Mouse (Mus musculus): ENCODE results near the gene Crk. TPM values are rescaled to one million over a fixed set of nuclear protein-coding genes. Genes with fewer than 3 reads are reported as not detected.
A peak's percentile ranks its signal among the peaks of the same experiment; 100 is the strongest.

Gene Crk
- total RNA-seq, 2 experiments from 2014 or later = 93.2 to 96.5 TPM

- DNase-seq = peak; percentile 85
Measured at GRCm38 (mm10) chr11:75655621-75656545, 23.2 kb upstream of the Crk start.

DNA sequence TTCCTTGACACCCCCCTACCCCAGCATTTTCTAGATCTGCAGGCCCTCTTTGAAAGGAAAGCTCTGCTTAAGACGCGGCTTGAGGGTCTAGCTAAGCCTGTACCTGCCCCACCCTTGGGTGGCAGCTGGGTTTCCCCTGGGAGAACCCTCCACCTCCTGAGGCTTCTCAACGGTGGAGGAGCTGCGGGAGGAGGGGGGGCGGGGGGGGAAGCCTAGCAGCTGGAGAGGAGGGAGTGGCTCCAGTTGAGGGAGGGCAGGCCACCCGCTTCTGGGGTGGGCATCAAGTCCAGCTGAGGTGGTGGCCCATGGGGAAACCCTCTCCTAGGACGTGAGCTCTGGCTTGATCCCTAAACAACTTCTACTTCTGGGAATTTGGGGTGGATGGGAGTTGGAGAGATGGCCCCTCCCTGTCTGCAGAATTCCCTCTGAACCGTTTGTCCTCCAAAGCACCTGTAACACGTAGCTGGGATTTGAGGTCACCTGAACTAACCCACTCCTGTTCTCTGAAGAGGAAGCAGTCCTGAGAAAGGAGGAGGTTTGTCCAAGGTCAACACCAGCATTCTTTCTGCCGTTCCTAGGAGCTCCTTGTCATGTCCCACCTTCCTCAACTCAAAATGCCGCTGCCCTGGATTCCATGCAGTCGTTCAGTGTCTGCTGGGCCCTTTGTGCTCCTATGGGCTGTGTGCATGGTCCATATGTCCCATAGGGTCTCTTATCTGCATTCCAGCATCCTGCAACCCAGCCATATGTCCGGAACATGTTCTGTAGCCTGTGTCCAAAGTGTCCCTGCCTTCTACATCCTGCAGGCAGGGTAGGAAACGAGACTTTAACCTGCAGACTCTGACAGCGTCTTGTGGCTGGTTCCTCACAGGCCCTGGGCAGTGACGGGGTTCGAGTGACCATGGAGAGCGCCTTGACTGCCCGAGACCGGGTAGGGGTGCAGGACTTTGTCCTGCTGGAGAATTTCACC is 22.2 kb upstream of the Crk start:
- DNase-seq = no peak

- no peak for DNase-seq
Measured at GRCm38 (mm10) chr11:75657841-75658240, 21.2 kb upstream of the Crk start.

DNA sequence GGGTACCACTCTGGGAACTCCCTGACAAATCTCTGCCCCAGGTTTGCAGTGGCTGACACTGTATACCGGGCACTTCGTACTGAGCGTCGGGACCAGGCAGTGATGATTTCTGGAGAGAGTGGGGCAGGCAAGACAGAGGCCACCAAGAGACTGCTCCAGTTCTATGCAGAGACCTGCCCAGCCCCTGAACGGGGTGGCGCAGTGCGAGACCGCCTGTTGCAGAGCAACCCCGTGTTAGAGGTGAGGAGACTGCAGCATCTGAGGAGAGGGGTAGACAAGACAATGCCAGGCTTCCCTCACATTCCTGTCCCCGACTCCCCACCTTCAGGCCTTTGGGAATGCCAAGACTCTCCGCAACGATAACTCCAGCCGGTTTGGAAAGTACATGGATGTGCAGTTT is 20.7 kb upstream of the Crk start:
- DNase-seq = no peak

DNA sequence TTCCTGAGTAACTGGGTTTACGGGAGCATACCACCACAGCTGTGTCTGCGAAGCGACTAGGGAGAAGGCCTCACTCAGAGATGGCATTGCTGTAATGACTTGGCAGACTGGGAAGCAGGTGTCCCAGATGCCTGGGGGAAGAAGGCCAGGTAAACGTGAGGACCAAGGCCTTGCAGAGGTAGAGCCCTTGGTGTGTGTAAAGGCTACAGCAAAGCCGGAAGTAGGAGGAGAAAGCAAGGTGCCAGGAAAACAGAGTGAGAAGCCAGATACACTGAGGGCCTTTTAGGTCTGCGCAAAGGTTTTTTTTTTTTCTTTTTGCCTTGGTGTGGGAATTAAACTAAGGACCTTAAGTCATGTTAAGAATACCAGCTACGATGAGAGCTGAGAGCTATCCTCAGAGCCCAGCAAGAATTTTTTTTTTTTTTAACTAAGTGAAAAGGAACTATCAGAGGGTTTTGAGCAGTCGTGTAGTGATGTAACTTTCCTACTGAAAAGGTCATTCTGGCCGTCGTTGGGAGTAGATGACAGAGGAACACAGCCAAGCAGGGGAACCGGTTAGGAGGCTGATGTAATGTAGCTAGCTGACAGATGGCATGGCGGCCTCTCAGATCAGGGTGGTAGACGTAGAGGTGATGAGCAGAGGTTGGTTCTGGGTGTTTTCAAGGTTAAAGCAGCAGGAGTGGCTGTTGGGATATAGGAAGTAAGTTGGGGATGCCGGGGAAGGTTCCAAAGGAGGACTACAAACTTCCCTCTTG is 19.9 kb upstream of the Crk start:
- peak; percentile 62 for DNase-seq

DNA sequence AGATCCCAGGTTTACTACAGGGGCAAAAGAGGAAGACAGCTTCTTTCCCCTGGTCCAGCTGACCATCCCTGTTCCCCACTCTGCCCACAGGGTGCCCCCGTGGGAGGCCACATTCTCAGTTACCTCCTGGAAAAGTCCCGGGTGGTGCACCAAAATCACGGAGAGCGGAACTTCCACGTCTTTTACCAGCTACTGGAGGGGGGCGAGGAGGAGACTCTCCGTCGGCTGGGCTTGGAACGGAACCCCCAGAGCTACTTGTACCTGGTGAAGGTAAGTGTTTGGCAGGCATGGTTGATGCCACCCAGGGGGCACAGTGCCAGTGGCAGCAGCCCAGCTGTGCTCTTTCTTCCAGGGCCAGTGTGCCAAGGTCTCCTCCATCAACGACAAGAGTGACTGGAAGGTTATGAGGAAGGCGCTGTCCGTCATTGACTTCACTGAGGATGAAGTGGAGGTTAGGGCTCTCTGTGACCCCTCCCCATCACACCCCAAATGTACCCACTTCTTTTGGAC is 18.9 kb upstream of the Crk start:
- peak; percentile 62 for DNase-seq

GRCm38 (mm10) chr11:75660941-75661800 is 17.9 kb upstream of the Crk start:
- no peak for DNase-seq

GRCm38 (mm10) chr11:75662131-75662530 is 16.9 kb upstream of the Crk start:
- DNase-seq = no peak

DNA sequence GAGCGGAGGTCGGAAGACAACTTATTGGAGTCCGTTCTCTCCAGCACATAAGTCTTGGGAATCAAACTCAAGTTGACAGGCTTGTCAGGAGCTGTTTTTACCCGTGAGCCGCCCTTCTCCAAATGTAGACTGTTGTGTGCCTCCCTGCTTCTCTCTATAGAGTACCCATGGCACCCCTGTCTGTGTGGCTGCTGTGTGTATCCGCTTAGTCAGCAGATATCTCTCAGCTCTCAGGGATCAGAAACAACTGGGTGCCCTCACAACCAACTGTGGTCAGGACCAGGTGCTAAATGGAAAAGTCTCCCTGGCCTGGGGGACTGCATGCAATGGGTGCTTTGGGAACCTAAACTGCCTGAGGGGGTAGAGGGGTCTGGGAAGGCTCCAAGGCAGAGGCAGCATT is 12.8 kb upstream of the Crk start:
- DNase-seq = no peak

DNA sequence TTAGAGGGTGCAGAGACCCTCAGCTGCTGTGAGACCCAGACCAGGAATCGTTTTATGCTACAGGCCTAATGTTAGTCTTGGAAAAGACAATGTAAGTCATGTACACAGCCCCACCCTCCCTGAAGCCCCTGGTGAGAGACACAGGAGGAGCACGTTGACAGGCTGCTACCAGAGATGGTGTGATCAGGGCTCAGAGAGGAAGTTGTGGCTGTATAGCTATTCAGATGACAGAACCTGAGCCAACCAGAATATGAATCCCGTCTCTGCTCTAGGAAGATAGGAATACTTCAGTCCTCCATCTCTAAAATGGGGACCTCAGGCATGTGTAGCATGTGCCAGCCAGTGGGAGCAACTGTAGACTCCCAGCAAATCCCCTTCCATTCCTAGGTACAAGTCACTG is 10.4 kb upstream of the Crk start:
- DNase-seq = no peak

- no peak for DNase-seq
Measured at GRCm38 (mm10) chr11:75669176-75669852, 9.7 kb upstream of the Crk start.

DNA sequence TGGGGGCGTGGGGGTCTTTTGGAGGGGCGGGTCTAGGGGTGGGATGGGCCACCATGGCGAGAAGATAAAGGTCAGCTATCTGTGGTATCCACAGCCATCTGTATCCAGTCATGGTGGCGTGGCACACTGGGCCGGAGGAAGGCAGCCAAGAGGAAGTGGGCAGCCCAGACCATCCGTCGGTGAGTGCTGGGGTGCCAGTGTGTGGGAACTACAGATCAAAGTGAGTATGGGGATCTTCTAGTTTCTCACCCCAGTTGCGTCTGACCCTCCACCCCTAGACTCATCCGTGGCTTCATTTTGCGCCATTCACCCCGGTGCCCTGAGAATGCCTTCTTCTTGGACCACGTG is 9.2 kb upstream of the Crk start:
- no peak for DNase-seq

DNA sequence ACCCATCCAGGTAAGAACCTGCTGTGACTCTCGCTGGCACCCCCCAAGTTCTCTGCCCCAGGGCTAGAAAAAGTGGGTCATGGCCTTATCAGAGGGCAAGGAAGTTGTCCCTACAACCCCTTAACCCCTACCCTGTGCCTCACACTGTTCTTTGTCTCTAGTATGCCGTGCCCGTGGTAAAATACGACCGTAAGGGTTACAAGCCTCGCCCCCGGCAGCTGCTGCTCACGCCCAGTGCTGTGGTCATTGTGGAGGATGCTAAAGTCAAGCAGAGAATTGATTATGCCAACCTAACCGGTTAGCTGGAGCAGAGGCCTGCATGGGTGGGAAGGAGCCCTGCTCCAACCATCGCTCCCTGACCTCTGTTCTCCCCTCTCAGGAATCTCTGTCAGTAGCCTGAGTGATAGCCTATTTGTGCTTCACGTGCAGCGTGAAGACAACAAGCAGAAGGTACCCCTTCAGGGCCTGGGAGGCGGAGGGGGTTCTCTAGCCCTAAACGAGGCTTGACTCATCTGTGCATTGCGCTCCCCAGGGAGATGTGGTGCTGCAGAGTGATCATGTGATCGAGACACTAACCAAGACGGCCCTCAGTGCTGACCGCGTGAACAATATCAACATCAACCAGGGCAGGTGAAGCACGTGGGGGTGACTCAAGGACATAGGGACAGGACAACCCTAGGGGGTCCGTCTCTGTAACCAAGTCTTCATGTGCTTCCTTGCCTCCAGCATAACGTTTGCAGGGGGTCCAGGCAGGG is 7.5 kb upstream of the Crk start:
- no peak for DNase-seq

DNA sequence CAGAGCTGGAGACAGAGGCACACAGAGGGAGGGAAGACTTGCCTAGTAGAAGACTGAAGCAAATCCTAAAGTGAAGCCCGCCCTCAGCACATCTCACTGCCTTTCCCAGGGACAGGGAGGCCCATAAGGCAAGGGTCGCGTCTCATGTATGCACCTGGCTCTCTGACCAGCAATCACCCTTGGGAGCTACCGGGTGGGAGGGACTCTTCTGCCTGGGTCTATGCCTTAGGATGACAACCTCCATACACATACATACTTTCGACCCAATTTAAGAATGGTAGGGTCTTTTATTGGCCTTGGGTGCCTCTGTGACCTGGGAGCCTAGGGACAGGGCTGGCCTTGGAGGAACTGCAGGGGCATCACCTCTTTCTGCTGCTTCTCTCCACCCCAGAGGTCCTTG is 5.6 kb upstream of the Crk start:
- DNase-seq = no peak

DNA sequence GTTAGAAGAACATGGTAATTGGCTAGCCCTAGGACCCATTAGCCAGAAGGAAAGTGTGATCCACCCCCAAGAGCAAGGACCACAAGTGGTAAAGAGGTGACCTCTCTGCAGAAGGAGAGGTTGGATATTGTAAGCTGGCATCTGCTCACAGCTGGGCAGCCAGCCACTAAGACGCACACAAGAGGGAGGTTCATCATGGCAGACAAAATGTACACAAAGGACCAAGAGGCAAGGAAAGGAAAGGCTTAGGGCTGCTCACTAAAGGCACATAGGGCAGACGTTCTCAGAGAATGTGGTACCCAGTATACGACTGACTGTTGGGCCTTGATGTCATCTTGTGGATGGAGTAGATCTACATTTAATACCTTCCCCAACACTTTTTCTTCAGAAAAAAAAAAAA is 4.2 kb upstream of the Crk start:
- DNase-seq = no peak

DNA sequence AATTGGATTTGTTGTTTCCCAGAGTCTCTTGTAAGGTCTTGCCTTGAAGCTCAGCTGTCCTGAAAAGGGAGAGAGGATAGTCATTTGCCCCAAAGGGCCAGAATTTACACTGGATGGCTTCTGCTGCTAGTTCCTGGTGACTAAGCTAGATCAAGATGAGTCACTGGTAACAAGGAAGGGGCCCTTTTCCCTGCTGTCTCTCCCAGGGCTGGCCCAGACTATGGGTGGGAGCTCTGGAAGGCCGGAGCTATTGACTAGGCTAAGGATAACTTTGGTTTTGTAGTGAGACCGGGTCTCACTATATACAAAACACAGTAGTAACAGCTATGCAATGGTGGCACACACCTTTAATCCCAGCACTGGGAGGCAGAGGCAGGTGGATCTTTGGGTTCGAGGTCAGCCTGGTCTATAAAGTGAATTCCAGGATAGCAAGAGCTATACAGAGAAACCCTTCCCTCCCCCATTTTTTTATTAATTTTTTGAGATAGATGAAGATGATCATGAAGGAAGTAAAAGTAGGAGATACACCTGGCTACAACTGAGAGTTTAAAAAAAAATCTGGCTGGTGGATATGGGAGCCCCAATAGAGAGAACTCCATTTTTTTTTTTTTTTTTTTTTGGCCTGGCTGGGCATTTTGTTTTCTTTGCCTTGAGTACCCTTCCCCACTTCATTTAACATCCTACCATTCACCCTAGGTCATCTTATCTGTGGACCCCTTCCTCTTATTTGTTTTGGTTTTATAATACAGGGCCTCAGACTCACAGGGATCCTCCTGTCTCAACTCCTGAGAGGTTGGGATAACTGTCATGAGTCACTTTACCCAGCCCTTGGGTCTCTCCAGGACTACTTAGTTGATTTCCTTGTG is 945 bp upstream of the Crk start:
- DNase-seq = no peak

DNA sequence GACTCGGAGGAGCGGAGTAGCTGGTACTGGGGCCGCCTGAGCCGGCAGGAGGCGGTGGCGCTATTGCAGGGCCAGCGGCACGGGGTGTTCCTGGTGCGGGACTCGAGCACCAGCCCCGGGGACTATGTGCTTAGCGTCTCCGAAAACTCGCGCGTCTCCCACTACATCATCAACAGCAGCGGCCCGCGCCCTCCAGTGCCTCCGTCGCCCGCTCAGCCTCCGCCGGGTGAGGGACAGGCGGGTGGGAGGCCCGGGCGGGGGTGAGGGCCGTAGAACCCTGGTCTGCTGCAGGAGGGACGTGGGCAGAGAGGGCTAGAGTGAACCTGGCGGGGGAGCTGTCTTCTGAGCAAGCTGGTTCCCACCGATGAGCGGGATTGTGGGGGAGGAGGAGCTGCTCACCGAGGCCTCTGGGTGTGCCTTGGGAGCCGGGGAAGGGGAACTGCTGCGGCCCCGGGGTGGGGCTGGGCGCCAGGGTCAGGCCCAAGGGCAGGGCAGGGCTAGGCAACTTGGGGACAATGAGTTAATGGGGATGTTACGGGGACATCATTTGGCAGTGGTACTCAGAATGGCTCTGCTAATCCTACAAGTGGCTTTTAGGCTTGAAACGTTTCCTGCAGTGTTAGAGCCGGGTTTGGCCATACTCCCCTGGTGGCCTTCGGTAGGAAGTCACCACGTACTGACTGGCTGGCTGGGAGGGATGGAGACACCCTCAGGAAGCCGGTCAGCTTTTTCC is 546 bp downstream of the Crk start:
- peak; percentile 75 for DNase-seq

GRCm38 (mm10) chr11:75684462-75684861 is 5.4 kb downstream of the Crk start:
- no peak for DNase-seq
